In the genomic region with DNA sequence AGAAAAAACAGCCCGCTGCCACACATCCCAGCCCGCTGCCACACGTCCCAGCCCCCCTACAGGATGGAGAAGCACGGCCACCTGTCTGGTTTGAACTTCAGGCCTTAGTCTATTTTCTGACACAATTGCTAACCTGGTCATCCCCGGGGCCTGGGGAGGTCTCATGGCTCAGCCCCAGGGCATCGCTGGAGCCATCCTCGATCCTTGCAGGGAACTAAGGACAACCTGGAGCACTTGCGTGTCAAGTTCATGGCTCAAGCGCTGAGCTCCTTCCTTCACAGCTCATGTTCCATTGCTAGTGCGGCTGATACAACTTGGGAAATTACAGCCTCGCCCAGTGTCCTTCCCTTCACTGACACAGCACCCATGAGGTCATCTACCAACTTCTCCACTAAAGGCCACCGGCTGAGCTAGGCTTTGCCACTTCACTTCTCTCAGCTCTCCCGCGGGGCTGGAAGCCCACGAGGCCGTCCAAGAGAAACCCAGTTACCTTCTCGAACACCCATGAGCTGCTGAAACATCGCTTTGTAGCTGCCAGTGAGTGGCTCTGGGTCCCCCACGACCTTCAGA, we compare ENCODE assay signal across 18 mouse cellular contexts. TPM values are rescaled to one million over a fixed set of nuclear protein-coding genes. Genes with fewer than 3 reads are reported as not detected.
A peak's percentile ranks its signal among the peaks of the same experiment; 100 is the strongest.
DNase-seq lines count a peak whose midpoint lies in the region; ATAC-seq and TF ChIP-seq lines count a peak whose summit lies in the region.
"Had no signal": no experiment of that assay in that cellular context is flagged by ENCODE, and none has a peak within 500 bp of the region (broad histone marks: within the 10 kb centered on the region; RNA-seq: fewer than 3 reads in every experiment).

No protein-coding gene starts in this region.

- peaks cover 55% of the 10 kb centered on the region for H3K4me1 ChIP-seq in heart, embryonic 13.5 days
- H3K4me1 ChIP-seq in midbrain, embryonic 11.5 days (ENCODE audit: control insufficient read depth, insufficient read depth, low read length) = no peaks in the 10 kb centered on the region
- no peaks in the 10 kb centered on the region for H3K4me1 ChIP-seq in midbrain, embryonic 14.5 days (ENCODE audit: control insufficient read depth, insufficient read depth, low read length)
- peaks cover 4% of the 10 kb centered on the region; the same call in 1 of the 2 replicates for H3K4me1 ChIP-seq in intestine, postnatal 0 days (replicated peaks; ENCODE audit: control insufficient read depth, insufficient read depth, low read length)
- H3K4me1 ChIP-seq: forebrain, embryonic 15.5 days; midbrain, embryonic 15.5 days had no signal

- H3K9me3 ChIP-seq in heart, embryonic 13.5 days = no peaks in the 10 kb centered on the region
- no peaks in the 10 kb centered on the region for H3K9me3 ChIP-seq in midbrain, embryonic 11.5 days (ENCODE audit: control insufficient read depth, low read length)
- no peaks in the 10 kb centered on the region for H3K9me3 ChIP-seq in midbrain, embryonic 14.5 days (ENCODE audit: control insufficient read depth, low read length)
- H3K9me3 ChIP-seq in intestine, postnatal 0 days (ENCODE audit: control insufficient read depth) = no peaks in the 10 kb centered on the region
- H3K9me3 ChIP-seq: forebrain, embryonic 15.5 days; limb, embryonic 13.5 days; midbrain, embryonic 15.5 days had no signal

- H3K4me3 ChIP-seq in heart, embryonic 13.5 days = no peak overlapping the region
- H3K4me3 ChIP-seq in midbrain, embryonic 11.5 days (ENCODE audit: low read depth, low read length) = no peak overlapping the region
- no peak overlapping the region for H3K4me3 ChIP-seq in midbrain, embryonic 14.5 days (replicated peaks; ENCODE audit: low read depth, low read length)
- H3K4me3 ChIP-seq in intestine, postnatal 0 days (ENCODE audit: low read depth, low read length) = no peak overlapping the region
- H3K4me3 ChIP-seq: forebrain, embryonic 15.5 days; limb, embryonic 13.5 days; midbrain, embryonic 15.5 days had no signal

- intact Hi-C loops in heart, postnatal 10 days (cut with DNase I) = no loop called here

- no peak for TF ChIP-seq CTCF in intestine, postnatal 0 days (IDR thresholded peaks at IDR 0.05; ENCODE audit: low read depth)

- ATAC-seq in heart, embryonic 13.5 days (ENCODE audit: extremely low read depth, insufficient number of reproducible peaks, low FRiP score, low TSS enrichment) = no peak
- no peak for ATAC-seq in midbrain, embryonic 11.5 days (ENCODE audit: low FRiP score)
- ATAC-seq in midbrain, embryonic 14.5 days (ENCODE audit: low FRiP score, low TSS enrichment) = no peak
- ATAC-seq in intestine, postnatal 0 days = no peak
- ATAC-seq: forebrain, embryonic 15.5 days; midbrain, embryonic 15.5 days; Patski had no signal

- peak overlapping the region; percentile 65 for H3K9ac ChIP-seq in heart, embryonic 13.5 days
- H3K9ac ChIP-seq in midbrain, embryonic 11.5 days (ENCODE audit: low read length) = no peak overlapping the region
- H3K9ac ChIP-seq in midbrain, embryonic 14.5 days (replicated peaks; ENCODE audit: low read length) = no peak overlapping the region
- no peak overlapping the region for H3K9ac ChIP-seq in intestine, postnatal 0 days (ENCODE audit: low read depth, low read length)
- H3K9ac ChIP-seq: forebrain, embryonic 15.5 days; limb, embryonic 13.5 days; midbrain, embryonic 15.5 days had no signal

- 62% methylated on average over 19 of the region's 19 CpGs for WGBS in heart, embryonic 13.5 days
- 94% methylated on average over 19 of the region's 19 CpGs for WGBS in midbrain, embryonic 11.5 days
- WGBS in midbrain, embryonic 14.5 days = 95% methylated on average over 19 of the region's 19 CpGs
- WGBS in intestine, postnatal 0 days = 82% methylated on average over 19 of the region's 19 CpGs

- no peaks in the 10 kb centered on the region for H3K27me3 ChIP-seq in heart, embryonic 13.5 days (replicated peaks)
- no peaks in the 10 kb centered on the region for H3K27me3 ChIP-seq in midbrain, embryonic 11.5 days (ENCODE audit: control insufficient read depth, insufficient read depth, low read length)
- no peaks in the 10 kb centered on the region for H3K27me3 ChIP-seq in midbrain, embryonic 14.5 days (ENCODE audit: control insufficient read depth, insufficient read depth, low read length)
- no peaks in the 10 kb centered on the region for H3K27me3 ChIP-seq in intestine, postnatal 0 days (replicated peaks; ENCODE audit: control insufficient read depth, insufficient read depth, low read length)
- H3K27me3 ChIP-seq: CH12.LX; forebrain, embryonic 15.5 days; limb, embryonic 13.5 days; midbrain, embryonic 15.5 days; Patski had no signal

- DNase-seq in heart, postnatal 10 days = no peak
- peak; percentile 17 for DNase-seq in midbrain, embryonic 11.5 days (ENCODE audit: low spot score, missing footprints)
- DNase-seq in midbrain, embryonic 14.5 days = no peak
- DNase-seq in left cerebral cortex, adult 11 months (ENCODE audit: low spot score) = no peak
- no peak for DNase-seq in frontal cortex, postnatal 25 days (ENCODE audit: low spot score in 2 of 2)
- DNase-seq: cerebellum, adult 2 months; gastrocnemius, postnatal 36 days; lung, postnatal 14 days; thymus, postnatal 36 days had no signal

- no peak overlapping the region; the same call in 1 of the 2 replicates for H3K4me2 ChIP-seq in heart, embryonic 13.5 days
- no peak overlapping the region for H3K4me2 ChIP-seq in midbrain, embryonic 11.5 days
- H3K4me2 ChIP-seq in midbrain, embryonic 14.5 days (ENCODE audit: low read length) = no peak overlapping the region
- H3K4me2 ChIP-seq in intestine, postnatal 0 days (replicated peaks; ENCODE audit: low read depth) = no peak overlapping the region
- H3K4me2 ChIP-seq: forebrain, embryonic 15.5 days; limb, embryonic 13.5 days; midbrain, embryonic 15.5 days had no signal

- peaks cover 64% of the 10 kb centered on the region for H3K36me3 ChIP-seq in heart, embryonic 13.5 days
- peaks cover 14% of the 10 kb centered on the region; the same call in 1 of the 2 replicates for H3K36me3 ChIP-seq in midbrain, embryonic 11.5 days (ENCODE audit: control insufficient read depth, insufficient read depth, low read length)
- H3K36me3 ChIP-seq in midbrain, embryonic 14.5 days (ENCODE audit: control insufficient read depth, insufficient read depth, low read length) = peaks cover 50% of the 10 kb centered on the region
- peaks cover 38% of the 10 kb centered on the region for H3K36me3 ChIP-seq in intestine, postnatal 0 days (ENCODE audit: control insufficient read depth, insufficient read depth)

- peak overlapping the region; percentile 94 for H3K27ac ChIP-seq in heart, embryonic 13.5 days (replicated peaks)
- no peak overlapping the region for H3K27ac ChIP-seq in midbrain, embryonic 11.5 days (ENCODE audit: low read depth, low read length)
- no peak overlapping the region for H3K27ac ChIP-seq in midbrain, embryonic 14.5 days (replicated peaks; ENCODE audit: low read depth, low read length)
- 0 out of 2 replicates have a peak overlapping the region, but pooled peaks have one; percentile 86 for H3K27ac ChIP-seq in intestine, postnatal 0 days (ENCODE audit: low read depth, low read length)
- H3K27ac ChIP-seq: forebrain, embryonic 15.5 days; limb, embryonic 13.5 days; midbrain, embryonic 15.5 days had no signal

RNA-seq across cellular contexts. Expression of a gene that starts 10.7 kb away (rescaled TPM):
- 47.2 and 49.5 TPM in 2 replicates for polyA plus RNA-seq in heart, embryonic 13.5 days (2015; fragmentation: Nextera tagmentation; extraction: Ambion mirVana)
- 10 to 100 TPM; 21.1 TPM for total RNA-seq in heart, postnatal 10 days (2021)
- 74.4 and 82.7 TPM in 2 replicates for polyA plus RNA-seq in midbrain, embryonic 11.5 days (2014; fragmentation: Nextera tagmentation; extraction: Ambion mirVana)
- polyA plus RNA-seq in midbrain, embryonic 14.5 days (2014; fragmentation: Nextera tagmentation; extraction: Ambion mirVana) = 17.6 and 23.4 TPM in 2 replicates
- polyA plus RNA-seq in intestine, postnatal 0 days (2015; fragmentation: Nextera tagmentation; extraction: Ambion mirVana) = 23.5 and 23.9 TPM in 2 replicates

RNA-seq across cellular contexts. Expression of a gene that starts 28.7 kb away (rescaled TPM):
- polyA plus RNA-seq in heart, embryonic 13.5 days (2015; fragmentation: Nextera tagmentation; extraction: Ambion mirVana) = 8.9 and 9.3 TPM in 2 replicates
- 10 to 100 TPM; 14.0 to 16.0 TPM for total RNA-seq in heart, postnatal 10 days (2021)
- polyA plus RNA-seq in midbrain, embryonic 11.5 days (2014; fragmentation: Nextera tagmentation; extraction: Ambion mirVana) = 2.2 and 2.5 TPM in 2 replicates
- 12.3 and 16.2 TPM in 2 replicates for polyA plus RNA-seq in midbrain, embryonic 14.5 days (2014; fragmentation: Nextera tagmentation; extraction: Ambion mirVana)
- polyA plus RNA-seq in intestine, postnatal 0 days (2015; fragmentation: Nextera tagmentation; extraction: Ambion mirVana) = 6.5 and 6.6 TPM in 2 replicates

RNA-seq across cellular contexts. Expression of a gene that starts 32.7 kb away (rescaled TPM):
- polyA plus RNA-seq in heart, embryonic 13.5 days (2015; fragmentation: Nextera tagmentation; extraction: Ambion mirVana) = not detected in 2 replicates
- not detected for total RNA-seq in heart, postnatal 10 days (2021)
- not detected in 2 replicates for polyA plus RNA-seq in midbrain, embryonic 11.5 days (2014; fragmentation: Nextera tagmentation; extraction: Ambion mirVana)
- not detected in 2 replicates for polyA plus RNA-seq in midbrain, embryonic 14.5 days (2014; fragmentation: Nextera tagmentation; extraction: Ambion mirVana)
- polyA plus RNA-seq in intestine, postnatal 0 days (2015; fragmentation: Nextera tagmentation; extraction: Ambion mirVana) = not detected in 2 replicates
- total RNA-seq: CH12.LX; gastrocnemius, postnatal 36 days; layer of hippocampus, postnatal 10 days had no signal
- polyA plus RNA-seq: cerebellum, adult 2 months; forebrain, embryonic 15.5 days; limb, embryonic 13.5 days; midbrain, embryonic 15.5 days; neural tube, embryonic 14.5 days; Patski had no signal

RNA-seq across cellular contexts. Expression of a gene that starts 40.5 kb away (rescaled TPM):
- 98.1 and 104 TPM in 2 replicates for polyA plus RNA-seq in heart, embryonic 13.5 days (2015; fragmentation: Nextera tagmentation; extraction: Ambion mirVana)
- total RNA-seq in heart, postnatal 10 days (2021) = 100 to 1,000 TPM; 100 to 101 TPM
- 200 and 203 TPM in 2 replicates for polyA plus RNA-seq in midbrain, embryonic 11.5 days (2014; fragmentation: Nextera tagmentation; extraction: Ambion mirVana)
- 96.6 and 108 TPM in 2 replicates for polyA plus RNA-seq in midbrain, embryonic 14.5 days (2014; fragmentation: Nextera tagmentation; extraction: Ambion mirVana)
- 49.9 and 51.9 TPM in 2 replicates for polyA plus RNA-seq in intestine, postnatal 0 days (2015; fragmentation: Nextera tagmentation; extraction: Ambion mirVana)

RNA-seq across cellular contexts. Expression of a gene that starts 59.3 kb away (rescaled TPM):
- 1.9 and 2.0 TPM in 2 replicates for polyA plus RNA-seq in heart, embryonic 13.5 days (2015; fragmentation: Nextera tagmentation; extraction: Ambion mirVana)
- 1 to 10 TPM; 1.1 to 1.2 TPM for total RNA-seq in heart, postnatal 10 days (2021)
- polyA plus RNA-seq in midbrain, embryonic 11.5 days (2014; fragmentation: Nextera tagmentation; extraction: Ambion mirVana) = 7.3 and 8.3 TPM in 2 replicates
- polyA plus RNA-seq in midbrain, embryonic 14.5 days (2014; fragmentation: Nextera tagmentation; extraction: Ambion mirVana) = 9.9 and 10.8 TPM in 2 replicates
- 1.0 and 1.2 TPM in 2 replicates for polyA plus RNA-seq in intestine, postnatal 0 days (2015; fragmentation: Nextera tagmentation; extraction: Ambion mirVana)

Comparison
In these comparisons a context has a peak if more than half of its experiments do, and no peak if none do; other contexts are left out.
1. H3K27ac ChIP-seq: peak in heart, embryonic 13.5 days (single experiment) and intestine, postnatal 0 days (single experiment); none in midbrain, embryonic 11.5 days (single experiment) and midbrain, embryonic 14.5 days (single experiment).